Mouse (Mus musculus) adrenal gland, postnatal 10 days (tissue): ENCODE data around the gene Medag. TPM values are rescaled to one million over a fixed set of nuclear protein-coding genes. Genes with fewer than 3 reads are reported as not detected.
A peak's percentile ranks its signal among the peaks of the same experiment; 100 is the strongest.

Source experiments
- DNase-seq: peaks from one replicate; pipeline ENCODE4 v3.0.0; 2021; ENCODE audit warnings: mixed read lengths
- total RNA-seq, 2 experiments: library from RNA; stranded (reverse); gene quantifications; 2 replicates each; pipeline ENCODE4 v1.2.3; 2021

The Medag gene
- total RNA-seq, 2 experiments from 2014 or later: 7.0 to 7.2 TPM

GRCm38 (mm10) chr5:149382601-149383000 is 28.9 kb upstream of the Medag start:
- no peak for DNase-seq

DNA sequence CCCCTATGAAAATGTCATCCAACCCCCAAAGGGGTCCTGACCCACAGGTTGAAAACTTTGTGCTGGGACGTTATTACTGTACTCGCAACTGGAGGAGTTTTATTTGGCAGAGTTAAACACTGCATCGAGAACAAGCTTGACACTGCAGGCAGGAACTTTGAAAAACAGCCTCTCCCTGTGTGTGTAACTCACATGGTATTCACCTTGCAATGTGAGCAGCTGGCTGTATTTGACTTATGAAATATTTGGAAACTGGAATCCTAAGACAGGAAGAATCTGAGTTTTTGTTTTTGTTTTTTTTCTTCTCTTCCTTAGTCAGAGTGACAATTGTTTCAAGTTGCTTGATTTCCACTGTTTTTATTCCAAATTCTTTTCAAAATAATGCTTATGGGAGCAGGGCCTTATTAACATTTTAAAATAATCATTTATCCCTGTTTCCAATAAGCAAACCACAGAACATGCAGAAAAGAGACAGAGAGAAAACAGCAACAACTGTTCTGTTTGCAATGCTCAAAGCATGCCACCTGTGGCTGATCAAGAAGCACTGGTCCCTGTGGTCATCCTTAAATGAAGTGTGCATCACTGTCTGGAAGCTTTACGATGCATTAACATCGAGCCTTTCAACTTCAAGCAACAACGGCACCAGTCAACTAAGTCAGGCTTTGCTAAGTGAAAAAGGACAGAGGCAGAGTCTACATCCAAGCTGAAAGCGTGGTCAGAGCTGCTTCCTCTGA is 26.2 kb upstream of the Medag start:
- DNase-seq: no peak

- no peak for DNase-seq
These were observed 25.2 kb upstream of the Medag start for GRCm38 (mm10) chr5:149386294-149386850.

GRCm38 (mm10) chr5:149388947-149389346 is 22.6 kb upstream of the Medag start:
- DNase-seq: no peak

DNA sequence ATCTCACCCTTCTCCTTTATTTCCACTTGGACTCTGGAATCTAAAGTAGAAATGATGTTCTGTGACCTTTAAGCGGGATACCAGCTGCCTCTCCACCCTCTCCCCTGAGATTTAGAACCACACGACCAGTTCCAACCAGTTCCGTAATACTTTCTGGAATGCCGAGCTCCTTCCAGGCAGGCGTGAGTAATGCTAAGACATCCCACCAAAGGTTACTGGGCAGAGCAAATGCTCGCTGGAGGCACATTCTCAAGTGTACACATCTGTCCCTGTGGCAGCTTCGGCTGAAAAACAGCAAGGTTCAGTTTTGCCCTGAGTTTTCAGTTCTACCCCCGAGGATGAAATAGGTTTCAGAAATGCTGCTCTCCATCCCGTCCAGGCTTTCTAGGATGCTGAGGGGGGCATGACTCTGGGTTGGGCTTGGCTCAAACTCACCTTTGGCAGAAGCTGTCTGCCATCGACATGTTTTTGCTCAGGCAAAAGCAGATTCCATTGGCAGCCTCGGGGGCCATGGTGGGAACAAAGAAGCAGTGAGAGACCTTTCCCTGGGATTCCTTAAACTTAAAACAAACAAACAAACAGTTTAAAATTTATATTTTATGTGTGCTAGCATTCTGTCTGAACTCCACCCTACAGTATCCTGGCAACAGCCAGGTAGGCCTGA is 21.9 kb upstream of the Medag start:
- DNase-seq: peak; percentile 42

- DNase-seq: no peak
These were observed 19.8 kb upstream of the Medag start for GRCm38 (mm10) chr5:149391574-149392375.

- no peak for DNase-seq
These were observed 19.0 kb upstream of the Medag start for GRCm38 (mm10) chr5:149392420-149392988.

- no peak for DNase-seq
These were observed 10.0 kb upstream of the Medag start for GRCm38 (mm10) chr5:149401446-149401975.

- DNase-seq: no peak
These were observed 9.5 kb upstream of the Medag start for GRCm38 (mm10) chr5:149402029-149402428.

GRCm38 (mm10) chr5:149403386-149403785 is 8.2 kb upstream of the Medag start:
- peak; percentile 35 for DNase-seq

- DNase-seq: no peak
These were observed 6.8 kb upstream of the Medag start for GRCm38 (mm10) chr5:149404710-149405109.

DNA sequence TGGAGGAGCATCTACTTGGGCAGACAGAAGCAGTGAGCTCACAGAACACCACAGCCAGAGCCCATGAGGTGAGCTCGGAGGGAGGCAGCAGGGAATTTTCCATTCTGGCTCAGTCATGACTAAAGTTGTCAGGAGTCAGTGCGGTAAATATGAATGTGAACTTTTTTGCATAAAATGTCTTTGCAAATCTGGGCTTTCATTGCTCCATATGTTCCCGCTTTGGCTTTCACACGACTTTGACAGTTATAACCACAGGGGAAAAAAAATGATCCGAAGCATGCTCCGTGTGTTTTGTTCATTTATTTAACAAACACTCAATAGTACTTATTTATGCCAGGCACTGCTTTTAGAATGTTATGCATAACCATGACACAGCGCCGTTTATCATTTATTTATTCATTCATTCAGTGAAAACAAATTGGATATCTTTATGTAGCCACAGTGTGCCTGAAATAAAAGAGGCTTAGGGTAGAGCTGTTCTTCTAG is 4.7 kb upstream of the Medag start:
- DNase-seq: no peak

GRCm38 (mm10) chr5:149409502-149409901 is 2.0 kb upstream of the Medag start:
- no peak for DNase-seq

GRCm38 (mm10) chr5:149412194-149412575 is 636 bp downstream of the Medag start:
- DNase-seq: no peak

- no peak for DNase-seq
These were observed 1.1 kb downstream of the Medag start for GRCm38 (mm10) chr5:149412671-149413070.

DNA sequence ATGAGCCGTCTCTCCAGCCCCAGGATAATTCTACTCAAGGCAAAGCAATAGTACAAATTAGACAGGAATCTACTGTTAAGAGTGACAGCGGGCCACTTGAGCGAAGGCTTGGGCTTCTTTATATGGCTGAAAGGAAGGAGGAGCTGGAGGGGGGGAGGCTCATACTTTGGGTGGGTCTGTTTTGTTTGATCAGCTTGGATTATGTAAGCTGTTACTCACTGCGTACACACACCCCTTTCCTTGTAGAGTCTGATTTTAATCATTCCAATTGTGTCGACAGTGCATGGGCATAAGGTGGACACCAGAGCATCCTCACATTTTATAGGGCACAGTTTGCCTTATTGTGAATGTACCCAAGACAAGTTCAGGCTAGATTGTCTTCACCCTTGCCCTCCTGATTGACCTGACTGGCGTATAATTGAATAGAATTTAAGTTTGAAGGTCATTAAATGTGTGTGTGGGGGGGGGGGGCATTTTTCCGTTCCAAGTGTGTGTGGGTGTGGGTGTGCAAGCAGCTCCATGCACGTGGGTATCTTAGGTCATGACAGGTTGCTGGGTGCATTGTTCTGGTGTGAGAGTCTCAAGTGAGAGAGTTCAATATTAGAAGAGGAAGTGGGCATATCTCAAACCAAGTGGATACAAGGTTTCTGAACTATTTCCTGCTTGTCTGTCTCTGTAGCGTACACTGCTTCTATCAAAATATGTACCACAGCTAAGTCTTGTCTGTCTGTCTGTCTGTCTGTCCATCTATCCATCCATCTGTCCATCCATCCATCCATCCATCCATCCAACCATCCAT is 3.0 kb downstream of the Medag start:
- no peak for DNase-seq

DNA sequence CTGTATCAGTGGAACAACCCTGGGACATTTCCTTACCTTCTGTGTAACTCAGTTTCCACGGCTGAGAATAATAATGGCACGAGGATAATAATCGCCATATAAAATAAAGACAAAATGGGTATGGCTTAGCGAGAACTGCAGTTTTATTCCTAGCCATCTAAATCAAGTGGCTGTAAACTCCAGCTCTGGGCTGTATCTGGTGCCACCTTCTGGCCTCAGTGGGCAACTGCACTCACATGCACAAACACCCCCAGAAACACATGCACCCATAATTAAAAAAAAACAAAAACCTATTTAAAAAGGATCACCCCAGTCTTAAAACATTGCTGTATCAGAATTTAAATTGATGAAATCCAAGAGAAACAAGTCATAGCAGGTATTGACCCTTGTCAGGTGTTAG is 5.8 kb downstream of the Medag start:
- DNase-seq: no peak

DNA sequence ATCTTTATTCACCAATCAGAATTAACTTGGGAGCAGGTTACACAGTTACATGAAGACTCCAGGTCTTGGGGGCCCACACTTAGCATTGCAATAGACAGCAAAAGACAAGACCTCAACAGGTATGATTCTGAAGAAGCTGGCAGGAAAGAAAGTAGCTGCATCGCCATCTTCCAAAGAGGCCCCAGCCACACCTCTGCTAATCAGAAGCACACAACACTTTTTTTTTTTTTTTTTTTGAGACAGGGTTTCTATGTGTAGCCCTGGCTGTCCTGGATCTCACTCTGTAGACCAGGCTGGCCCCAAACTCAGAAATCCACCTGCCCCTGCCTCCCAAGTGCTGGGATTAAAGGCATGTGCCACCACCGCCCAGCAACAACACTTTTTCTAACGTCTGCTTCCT is 15.0 kb downstream of the Medag start:
- no peak for DNase-seq

DNA sequence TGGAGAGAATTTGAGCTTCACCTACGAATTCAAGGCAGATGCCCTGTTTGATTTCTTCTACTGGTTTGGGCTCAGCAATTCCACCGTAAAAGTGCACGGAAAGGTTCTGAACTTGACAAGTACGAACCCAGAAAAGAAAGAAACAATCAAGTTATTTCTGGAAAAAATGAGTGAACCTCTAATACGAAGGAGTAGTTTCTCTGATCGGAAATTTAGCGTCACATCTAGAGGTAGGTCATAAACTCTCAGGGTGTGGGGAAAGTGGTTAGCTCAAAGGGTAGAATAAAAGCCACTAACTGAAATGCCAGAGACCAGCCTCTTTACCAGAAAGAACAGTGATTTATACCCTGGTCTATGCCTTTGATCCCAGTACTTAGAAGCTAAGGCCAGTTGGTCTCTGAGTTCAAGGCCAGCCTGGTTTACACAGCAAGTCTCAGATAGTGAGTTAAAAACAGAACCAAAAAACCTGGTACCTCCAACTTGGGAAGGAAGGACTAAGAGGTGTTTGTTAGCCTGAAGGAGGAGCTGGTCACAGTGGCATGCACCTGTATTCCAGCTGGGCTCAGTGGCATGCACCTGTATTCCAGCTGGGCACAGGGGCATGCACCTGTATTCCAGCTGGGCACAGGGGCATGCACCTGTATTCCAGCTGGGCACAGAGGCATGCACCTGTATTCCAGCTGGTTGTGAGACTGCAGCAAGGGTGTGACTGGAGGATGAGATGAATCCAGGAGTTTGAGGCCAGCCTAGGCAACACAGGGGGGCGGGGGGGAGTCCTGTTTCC is 15.9 kb downstream of the Medag start:
- DNase-seq: no peak

DNA sequence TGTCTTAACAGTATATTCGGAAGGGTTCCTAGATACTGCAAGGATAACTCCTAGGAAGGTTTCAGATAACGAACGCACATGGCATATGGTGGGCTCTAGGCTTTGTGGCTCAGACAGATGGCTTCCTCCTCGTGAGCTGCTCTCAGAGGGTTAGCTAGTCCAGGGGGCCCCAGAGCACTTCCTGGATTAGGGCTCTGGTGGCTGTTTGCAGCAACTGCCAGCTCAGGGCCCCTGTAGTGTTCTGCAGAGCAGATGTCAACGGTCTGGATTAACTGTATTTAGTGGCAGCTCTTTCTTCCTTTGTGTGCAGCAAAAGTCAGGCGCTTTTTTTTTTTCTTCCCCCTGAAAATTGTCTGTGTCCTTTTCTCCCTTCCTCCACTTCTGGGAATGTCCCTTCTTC is 16.8 kb downstream of the Medag start:
- DNase-seq: no peak
